Mouse (Mus musculus) urinary bladder, adult 18-20 months (tissue): ENCODE measurements around the gene Col5a3.

Experiments
- DNase-seq, 2 experiments: peaks; one replicate each; pipeline ENCODE4 v3.0.0; 2022; ENCODE audit warnings: low spot score in 2 of 2, mixed read lengths in 2 of 2

Col5a3 gene

DNA sequence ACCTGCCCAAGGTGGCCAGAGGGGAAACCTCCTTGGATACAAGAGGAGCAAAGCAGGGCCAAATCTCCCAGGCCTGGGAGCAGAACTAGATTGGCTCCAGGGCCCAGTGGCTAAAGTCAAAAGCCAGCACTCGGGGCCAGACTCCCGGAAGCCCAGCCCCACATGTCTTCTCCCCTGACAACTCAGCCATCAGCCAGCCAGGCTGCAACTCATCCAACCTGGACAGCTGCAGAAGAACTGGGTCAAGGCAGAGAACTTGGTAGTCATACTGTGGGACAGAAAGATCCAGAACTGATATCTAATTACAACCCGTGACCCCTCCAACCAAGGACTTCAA lies 9.7 kb downstream of the Col5a3 start:
- no peak for DNase-seq

DNA sequence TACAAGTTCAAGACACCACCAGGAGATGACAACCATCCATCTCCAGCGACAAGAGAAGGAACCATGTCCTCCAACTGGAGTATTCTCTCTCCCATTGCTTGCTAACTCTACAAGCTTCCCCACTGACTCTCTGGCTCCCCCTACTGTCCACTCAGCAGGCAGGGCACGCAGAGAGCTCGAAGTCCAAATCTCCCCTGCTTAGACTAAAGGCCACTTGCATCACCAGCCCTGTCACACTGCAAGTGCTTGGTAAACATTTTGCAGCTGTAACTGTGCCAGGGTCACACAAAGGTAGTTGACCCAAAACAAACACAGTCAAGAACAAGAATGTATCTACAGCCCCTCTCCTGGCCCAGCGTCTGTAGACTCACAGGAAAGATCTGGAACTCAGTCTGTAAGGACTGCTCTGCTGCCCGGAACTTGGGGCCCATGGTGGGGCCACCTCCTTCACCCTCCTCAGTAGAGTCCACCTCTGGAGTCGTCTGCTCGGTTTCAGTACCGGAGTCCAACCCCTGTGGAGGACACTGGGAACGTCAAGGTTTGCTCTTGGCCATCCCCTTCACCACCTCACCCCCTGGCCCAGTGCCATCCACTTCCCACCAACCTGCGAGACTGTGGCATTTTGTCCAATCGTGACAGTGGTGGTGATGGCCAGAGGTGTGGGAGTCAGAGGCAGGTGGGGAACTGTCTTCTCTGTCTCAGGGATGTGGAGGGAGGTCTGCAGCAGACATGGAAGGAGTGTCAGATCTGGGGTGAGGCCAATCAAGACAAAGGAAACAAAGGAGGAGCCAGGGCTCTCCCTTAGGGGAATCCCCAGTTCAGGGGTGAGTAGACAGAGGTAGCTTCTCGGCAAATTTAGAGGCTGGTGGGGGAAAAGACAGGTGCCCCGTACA lies 10.4 kb downstream of the Col5a3 start:
- peak; percentile 31 to 47 for DNase-seq

DNA sequence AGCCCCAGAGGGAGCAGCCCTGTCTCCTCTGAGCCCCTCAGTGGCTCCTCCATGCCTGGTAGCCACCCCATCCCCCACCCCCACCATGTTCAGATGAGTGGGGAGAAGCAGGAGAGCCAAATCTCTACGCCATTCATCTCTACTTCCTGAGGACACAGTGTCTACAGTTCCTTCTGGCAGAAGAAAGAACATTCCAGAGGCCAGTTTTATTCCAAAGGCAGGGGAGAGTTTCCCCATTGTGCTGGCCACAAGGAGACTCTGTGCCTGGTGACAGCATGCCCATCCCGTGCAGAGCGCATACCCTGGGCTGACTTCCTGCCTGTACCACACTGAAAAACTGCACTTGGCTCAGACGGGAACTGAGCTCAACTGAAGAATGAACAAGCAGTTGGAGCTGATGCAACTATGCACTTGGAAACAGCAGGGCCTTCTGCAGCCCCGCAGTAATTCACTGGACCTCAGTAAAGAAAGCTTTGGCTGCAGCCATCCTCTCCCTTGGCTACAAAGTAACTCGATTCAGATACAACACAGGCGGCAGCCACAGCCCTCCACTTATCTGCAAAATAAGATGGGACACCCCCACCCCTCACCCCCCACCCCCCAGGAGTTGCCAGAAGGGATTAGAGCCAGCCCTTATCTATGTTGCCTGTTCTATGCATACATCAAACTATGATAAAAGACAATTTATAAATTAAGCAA lies 20.6 kb downstream of the Col5a3 start:
- DNase-seq = peak in 1 of 2 experiments; percentile 41

DNA sequence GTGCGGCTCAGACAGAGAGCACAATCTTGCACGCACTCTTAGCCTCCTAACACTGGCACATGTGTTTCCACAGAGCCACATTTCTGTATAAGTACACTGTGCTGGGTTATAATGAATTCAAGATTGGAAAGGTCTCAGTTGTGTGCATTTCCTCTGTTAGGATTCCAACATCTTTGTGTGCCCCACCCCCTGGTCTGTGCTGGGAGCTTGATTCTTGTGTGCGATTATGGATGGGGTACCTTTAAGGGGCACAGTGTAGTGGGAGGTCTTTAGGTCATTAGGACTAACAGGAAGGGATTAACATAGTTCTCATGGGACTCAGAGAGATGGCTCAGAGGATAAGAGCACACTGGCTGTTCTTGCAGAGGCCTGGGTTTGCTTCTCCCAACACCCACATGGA lies 24.5 kb downstream of the Col5a3 start:
- no peak for DNase-seq

DNA sequence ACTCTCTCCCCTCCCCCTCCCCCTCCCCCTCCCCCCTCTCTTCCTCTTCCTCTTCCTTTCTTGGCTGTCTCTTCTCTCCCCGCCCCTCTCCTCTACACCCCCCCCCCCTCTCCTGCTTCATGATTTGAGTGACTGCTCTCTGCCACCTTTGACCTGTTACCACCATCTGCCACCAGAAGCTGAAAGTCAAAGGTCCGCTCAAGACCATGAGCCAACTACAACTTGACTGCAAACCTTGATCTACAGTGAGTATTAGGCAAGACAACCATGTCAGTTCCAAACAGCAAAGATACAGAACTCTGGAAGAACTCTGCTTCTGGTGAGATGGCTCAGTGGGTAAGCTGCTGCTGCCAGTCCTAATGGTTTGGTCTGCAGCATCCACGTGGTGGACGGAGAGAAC lies 25.2 kb downstream of the Col5a3 start:
- DNase-seq = no peak

DNA sequence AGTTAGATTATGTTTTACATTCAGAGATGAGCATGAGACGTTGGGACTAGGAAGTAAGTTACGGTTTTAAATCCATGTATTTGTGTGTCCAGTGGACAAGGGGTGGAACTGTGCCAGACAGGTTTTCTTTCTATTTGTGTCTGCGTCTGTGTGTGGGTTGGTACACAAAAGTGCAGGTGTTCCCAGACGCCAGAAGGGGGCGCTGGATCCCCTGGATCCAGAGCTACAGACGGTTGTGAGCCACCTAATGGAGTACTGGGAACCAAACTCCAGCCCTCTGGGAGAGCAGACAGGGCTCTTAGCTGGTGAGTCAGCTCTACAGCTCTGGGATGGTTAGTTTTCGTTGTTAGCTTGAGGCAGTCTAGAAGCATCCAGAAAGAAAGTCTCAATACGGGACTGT lies 26.9 kb downstream of the Col5a3 start:
- no peak for DNase-seq

DNA sequence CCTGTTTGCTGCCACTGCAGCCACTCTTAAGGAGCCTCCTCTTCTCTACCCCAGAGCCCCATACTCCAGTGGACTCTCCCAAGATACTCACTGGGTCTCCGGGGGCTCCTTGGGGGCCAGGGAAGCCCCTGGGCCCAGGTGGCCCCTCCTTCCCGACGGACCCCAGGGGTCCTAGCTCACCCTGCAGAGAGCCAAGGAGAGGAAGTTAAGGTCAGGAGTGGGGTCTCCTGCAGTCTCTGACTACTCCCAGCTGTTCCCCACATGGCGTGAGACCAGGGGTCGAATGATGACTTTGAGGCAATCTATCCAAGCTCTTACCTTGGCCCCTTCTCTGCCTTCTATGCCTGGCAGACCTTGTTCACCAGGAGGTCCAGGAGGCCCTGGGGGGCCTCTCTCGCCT lies 29.8 kb downstream of the Col5a3 start:
- DNase-seq = no peak

DNA sequence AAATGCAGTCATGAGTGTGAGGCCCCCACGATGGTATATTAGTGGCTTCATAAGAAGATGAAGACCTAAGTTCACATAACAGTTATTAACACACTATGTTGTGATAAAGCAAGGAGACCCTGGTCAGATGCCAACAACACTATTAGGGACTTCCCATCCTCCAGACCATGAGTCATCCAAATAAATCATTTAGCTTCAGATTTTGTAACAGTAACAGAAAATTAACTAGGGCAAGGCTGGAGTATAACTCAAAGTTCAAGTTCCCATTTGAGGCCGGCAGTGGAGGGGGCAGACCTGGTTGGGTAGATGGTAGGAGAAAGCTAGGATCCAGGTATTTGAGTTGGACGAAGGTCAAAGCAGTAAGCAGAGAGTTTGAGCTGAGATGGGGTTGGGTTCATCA lies 33.6 kb downstream of the Col5a3 start:
- DNase-seq = no peak

DNA sequence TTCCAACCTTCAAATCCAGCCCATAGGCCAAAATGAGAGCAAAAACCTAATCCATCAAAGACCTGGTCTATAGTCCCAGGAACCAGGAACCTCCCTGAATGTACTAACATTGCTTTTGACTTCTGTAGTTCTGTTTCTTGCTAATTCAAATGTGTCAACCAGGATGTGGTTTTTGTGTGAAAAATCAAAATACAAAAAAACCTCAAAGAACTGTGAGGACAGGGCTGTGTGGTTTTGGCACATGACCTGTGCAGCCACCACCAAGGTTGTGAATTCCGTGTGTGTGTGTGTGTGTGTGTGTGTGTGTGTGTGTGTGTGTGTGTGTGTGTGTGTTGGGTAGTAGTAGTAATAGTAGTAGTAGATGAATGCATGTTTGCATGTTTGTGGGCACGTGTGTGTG lies 49.6 kb downstream of the Col5a3 start:
- DNase-seq = no peak

DNA sequence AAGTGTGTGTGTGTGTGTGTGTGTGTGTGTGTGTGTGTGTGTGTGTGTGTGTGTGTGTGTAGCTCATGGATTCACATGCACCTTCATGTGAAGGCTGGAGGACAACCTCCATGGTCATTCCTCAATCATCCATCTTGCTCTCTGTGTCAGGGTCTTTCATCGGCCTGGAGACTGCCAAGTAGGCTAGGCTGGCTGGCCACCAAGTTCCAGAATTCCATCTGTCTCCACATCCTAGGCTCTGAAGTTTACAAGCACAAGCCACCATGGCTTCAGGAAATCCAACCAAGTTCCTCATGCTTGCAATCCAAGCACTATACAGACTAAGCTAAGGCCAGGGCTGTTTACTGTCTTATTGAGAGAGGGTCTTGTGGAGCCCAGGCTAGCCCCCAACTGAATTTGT lies 51.8 kb downstream of the Col5a3 start:
- no peak for DNase-seq

DNA sequence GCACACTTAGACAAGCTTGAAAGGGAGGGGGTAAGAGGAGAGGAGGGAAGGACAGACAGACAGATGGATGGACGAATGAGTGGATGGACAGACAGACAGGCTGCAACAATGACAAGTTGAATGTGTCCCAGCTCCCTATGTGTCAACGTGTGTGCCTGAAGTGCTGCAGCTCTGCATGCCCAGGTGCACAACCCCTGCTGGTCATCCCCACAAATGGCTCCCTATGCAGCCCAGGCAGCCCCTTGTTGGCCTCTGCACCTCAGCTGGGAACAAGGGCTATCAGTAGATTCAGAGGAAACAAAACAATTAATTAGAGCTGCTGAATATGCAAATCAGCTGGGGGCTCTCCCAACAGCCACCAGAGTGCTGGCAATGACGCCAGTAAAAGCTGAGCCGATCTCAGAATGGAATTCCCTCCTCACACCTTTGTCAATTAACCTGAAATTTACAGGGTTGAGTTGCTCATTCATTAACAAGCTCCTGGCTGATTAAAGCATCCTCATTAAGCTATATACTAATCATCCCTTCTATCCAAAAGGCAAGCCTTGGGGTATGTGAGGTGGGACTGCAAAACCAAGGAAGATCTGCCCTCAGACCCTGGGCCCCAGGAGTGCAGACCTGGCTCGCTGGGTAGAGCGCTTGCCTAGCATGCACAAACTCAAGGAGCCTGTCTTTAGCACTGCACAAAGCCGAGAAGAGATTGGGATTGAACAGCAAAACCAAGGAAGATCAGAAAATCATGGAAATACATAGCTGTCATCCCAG lies 52.5 kb downstream of the Col5a3 start:
- no peak for DNase-seq

DNA sequence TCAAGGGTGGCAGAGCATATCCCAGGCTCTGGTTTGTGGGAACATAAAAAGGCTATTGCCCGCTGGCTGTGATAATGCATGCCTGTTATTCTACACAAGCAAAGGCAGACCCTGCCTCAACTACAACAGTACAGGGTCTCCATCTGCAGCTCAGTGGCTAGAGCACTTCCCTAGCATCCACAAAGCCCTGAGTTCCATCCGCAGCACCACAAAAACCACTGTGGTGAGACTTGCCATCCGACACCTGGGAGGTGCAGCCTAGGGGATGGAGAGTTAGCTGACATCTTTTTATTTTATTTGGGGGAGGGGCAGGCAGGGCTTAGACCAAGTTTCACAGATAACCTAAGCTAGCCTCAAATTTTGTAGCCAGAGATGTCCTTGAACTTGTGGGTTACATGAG lies 53.5 kb downstream of the Col5a3 start:
- DNase-seq = no peak

DNA sequence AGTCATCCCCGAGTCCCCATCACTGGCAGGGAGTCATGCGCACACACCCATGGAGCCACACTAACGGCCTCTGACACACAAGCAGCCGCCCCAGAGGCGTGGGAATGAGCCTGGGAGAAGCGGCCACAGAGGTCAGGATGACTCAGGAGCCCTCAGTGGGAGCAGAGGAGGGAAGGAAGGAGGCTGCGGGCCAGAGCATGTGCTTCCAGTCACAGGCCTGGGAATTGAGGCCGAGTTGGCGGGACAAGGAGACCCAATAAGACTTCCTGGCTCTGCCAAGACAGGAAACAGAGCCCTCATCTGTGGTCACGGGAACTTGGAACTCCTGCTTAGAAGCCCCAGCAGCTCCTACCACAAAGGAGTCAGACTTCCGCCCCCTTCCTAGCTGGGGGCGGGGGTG lies 54.1 kb downstream of the Col5a3 start:
- DNase-seq = peak in 1 of 2 experiments; percentile 82

DNA sequence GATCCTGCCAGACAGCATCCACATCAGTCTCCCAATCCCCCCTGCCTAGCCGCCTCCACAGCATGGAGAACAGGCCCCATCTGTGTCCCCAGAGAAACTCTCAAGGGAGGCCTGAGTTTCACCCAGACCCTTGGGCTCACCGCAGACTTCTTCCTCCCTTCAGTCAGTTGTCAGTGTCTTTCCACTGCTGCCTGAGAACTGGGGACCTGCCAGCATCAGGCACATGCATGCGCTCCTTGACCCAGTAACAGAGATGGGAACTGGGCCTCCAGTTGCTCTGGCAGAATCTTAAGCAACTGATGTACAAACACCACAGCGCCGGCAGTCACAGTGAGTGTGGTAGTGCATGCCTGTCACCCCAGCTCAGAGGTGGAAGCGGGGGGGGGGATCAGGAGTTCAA lies 56.0 kb downstream of the Col5a3 start:
- no peak for DNase-seq

DNA sequence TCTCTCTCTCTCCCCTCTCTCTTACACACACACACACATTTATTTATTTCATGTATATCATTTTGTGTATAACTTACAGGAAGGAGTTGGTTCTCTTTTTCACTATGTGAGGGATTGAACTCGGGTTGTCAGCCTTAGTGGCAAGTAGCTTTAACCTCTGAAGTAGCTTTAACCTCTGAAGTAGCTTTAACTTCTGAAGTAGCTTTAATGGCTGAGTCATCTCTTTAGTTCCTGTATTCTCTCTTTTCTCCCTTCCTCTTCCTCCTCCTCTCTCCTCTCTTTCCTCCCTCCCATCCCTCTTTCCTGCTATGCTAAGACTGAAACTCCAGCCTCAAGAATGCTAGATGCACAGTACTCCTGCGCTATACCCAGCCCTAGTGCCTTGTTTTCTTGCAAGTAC lies 56.6 kb downstream of the Col5a3 start:
- DNase-seq = no peak

DNA sequence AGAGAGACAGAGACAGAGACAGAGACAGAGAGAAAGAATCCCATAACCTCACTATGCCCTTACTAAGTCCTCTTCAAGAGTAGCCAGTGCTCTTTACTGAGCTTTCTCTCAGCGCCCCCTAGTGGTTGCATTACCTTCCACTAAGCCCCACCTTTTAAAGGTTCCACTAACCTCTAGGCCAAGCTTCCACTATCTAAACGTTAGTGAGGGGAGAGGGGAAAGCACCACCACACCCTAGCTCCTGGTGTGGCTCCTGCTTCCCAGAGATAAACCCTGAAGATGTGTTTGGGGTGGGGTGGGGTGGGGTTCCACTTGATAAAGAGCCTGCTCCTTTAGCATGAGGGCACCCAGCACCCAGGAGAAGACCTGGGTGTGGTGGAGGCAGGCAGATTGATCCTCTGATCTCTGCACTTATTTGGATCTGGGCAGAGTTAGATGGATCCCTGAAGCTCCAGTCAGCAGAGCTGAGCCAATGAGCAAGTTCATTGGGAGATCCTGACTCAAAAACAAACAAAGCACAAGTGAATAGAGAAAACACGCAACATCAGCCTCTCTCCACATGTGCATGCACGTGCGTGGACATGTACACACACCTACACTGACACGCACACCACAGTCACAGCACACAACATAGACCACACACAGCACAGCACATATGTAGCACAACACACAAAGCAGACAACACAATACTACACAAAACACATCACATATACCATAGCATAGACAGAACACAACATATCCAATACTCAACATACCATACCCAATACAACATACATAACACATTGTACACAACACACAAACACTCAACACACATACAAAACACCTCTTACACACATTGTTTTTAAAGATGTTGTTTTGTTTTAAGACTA lies 57.5 kb downstream of the Col5a3 start:
- DNase-seq = peak in 1 of 2 experiments; percentile 36

DNA sequence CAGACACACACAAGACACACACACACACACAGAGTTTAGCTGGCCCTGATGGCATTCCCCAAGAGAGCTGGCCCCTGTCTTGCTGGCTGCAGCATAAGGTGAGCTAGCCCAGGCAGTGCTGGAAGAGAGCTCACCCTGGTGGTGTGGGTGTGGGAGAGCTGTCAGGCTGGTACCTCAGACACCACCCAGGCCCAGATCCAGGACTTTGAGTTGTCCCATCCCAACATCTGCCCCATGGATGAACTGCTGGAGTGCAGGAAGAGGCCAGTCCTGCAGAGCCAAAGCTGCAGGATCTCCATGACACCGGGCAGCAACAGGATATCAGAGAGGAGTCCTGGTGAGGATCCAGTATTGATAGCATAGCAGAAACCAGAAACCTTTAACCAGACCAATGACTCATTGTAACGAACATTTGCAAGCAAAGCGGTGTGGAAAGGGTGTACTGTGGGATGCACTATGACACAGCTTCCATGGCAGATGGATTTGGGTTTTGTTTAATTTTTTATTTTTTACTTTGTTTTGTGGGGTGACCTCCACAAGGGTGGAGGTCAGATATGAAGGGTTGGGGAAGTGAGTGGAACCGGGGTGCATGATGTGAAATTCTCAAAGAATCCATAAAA lies 58.7 kb downstream of the Col5a3 start:
- DNase-seq = no peak

DNA sequence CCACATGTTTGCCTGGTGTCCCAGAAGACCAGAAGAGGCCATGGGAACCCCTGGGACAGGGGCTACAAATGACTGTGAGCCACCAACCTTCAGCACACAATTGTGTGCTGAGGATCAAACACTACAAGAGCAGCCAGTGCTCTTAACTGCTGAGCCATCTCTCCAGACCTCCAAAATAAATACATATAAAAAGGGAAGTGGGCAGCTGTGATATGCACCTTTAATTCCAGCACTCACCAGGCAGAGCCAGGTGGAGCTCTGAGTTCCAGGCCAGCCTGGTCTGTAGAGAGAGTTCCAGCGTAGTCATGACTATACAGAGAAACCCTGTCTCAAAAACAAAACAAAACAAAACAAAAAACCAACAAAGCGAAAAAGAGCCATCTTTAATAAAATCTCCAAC lies 60.5 kb downstream of the Col5a3 start:
- no peak for DNase-seq

DNA sequence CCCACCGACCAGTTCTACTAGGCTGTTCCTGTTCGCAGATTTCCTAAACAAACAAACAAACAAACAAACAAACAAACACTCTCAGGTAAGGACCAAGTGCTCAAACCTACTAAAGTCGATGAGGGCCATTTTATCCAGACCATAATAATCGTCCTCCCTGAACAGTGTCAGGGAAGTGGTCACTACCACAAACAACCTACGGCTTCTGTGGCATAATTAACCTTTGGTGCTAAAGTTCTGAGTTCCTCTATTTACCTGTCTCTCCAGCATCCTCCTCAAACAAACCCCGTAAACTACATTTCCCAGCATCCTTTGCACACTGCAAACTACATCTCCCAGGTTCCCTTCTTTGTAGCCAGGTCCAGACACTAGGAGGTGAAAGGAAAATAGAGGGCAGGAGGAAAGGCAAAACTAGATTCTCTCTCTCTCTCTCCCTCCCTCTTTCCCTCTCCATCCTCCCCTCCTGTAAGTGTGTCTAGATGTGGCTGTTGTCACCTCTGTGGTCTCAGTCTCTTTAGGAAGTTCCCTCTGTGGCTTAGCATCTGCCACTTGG lies 63.3 kb downstream of the Col5a3 start:
- no peak for DNase-seq

DNA sequence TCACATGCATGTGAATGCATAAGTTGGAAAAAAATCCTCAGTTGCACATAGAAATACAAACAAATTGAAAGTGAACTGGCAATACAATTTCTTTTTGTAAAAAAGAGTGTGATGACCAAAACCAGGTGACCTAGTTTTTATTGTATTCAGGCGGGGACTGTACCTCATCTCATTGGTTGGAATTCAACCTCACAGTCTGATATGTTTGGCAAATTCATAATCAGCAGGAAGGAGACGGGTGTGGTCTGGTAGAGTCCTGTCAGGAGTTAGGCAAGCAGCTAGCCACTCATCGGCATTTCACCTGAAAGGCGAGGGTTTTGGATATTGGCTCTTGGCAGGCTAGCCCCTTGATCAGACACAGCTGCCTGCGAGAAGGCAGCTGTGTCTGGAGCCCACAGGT lies 65.7 kb downstream of the Col5a3 start:
- DNase-seq = no peak

DNA sequence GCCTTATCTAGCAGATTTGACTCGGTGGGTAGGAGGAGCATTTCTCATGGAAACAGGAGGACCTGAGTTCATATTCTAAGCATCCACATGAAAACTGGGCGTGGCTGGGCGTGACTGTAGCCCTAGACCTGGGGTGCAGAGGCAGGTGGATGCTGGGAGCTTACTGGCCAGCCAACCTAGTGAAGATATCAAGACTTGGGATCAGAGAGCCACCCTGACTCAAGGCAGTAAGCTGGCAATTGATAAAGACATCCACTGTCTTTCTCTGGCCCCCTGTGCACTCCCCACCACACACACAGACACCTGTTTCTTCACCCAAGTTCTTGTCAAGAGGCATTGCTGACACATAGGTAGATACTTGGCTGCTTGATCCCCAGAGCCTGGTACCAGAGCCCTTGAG lies 66.3 kb downstream of the Col5a3 start:
- no peak for DNase-seq
